Mouse (Mus musculus) bone marrow, adult 2 months (tissue): ENCODE data around the gene Tas2r117.

Experiments used
- CTCF ChIP-seq: fragments of 200-500 bp; IDR thresholded peaks from 2 replicates; pipeline ENCODE4 v1.5.1; 2011; ENCODE audit warnings: low read length, control low read depth; ENCODE audit not compliant: control insufficient read depth, insufficient read depth
- POLR2A ChIP-seq: fragments of 200-500 bp; IDR thresholded peaks from 2 replicates; pipeline ENCODE4 v1.6.1; 2011; ENCODE audit warnings: low read depth, mild to moderate bottlenecking, control low read depth, low read length, borderline replicate concordance; ENCODE audit not compliant: control insufficient read depth

DNA sequence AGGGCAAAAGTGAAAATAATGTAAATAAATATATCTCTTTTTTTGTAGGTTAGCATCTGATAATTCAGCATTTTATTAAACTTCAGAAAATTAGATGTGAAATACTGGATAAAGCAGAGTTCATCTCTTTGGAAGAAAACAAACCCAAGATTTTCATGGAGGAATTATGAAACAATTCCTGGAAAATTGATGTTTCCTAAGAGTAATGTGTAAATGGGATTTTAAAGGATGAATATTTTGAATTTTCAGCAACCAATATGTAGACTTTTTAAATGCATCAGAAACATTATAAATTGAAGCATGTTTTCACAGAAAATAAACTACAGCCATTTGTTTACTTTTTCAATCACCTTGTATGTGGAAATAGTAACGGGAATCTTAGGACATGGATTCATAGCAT is 44.2 kb downstream of the Tas2r117 start, which contains the start of gene Tas2r123:
- no peak for TF ChIP-seq CTCF
- TF ChIP-seq POLR2A: no peak
